Mouse (Mus musculus): ENCODE results near the gene Cel.

- TF ChIP-seq CTCF (IDR thresholded peaks at IDR 0.05; ENCODE audit: control insufficient read depth, insufficient read depth, low read length) (no peak), POLR2A (IDR thresholded peaks at IDR 0.05; ENCODE audit: borderline replicate concordance, control insufficient read depth, low read depth, low read length) (no peak)
Measured at GRCm38 (mm10) chr2:28539206-28539605, 24.0 kb downstream of the Cel start.

All from bone marrow, adult 2 months (tissue).